Mouse (Mus musculus) spleen, adult 2 months (tissue): Measurements from ENCODE around the gene Npsr1.

Source experiments
- CTCF ChIP-seq: fragments of 200-500 bp; IDR thresholded peaks from 2 replicates; pipeline ENCODE4 v1.5.1; 2011; ENCODE audit warnings: mild to moderate bottlenecking, inconsistent platforms; ENCODE audit not compliant: insufficient read depth, insufficient read length, insufficient replicate concordance; ENCODE audit errors: extremely low read depth
- POLR2A ChIP-seq: fragments of 200-500 bp; IDR thresholded peaks from 2 replicates; pipeline ENCODE4 v1.6.1; 2011; ENCODE audit warnings: low read depth, low read length, inconsistent platforms

GRCm38 (mm10) chr9:24136354-24136753 is 38.6 kb downstream of the Npsr1 start:
- TF ChIP-seq CTCF (no peak), POLR2A (no peak)
